8 mouse cellular contexts compared by ENCODE assay signal in genomic region chr1:58423371-58424248, GRCm38 (mm10). TPM values are rescaled to one million over a fixed set of nuclear protein-coding genes. Genes with fewer than 3 reads are reported as not detected.
DNase-seq lines count a peak whose midpoint lies in the region; ATAC-seq and TF ChIP-seq lines count a peak whose summit lies in the region.

Clk1 (minus strand) TSS chr1:58424066.

- under 1% methylated on average over 79 of the region's 79 CpGs for WGBS in kidney, embryonic 15.5 days

- peak within 1 kb of the TSS; percentile 99 for H3K9ac ChIP-seq in kidney, embryonic 15.5 days

- TF ChIP-seq POLR2A in bone marrow macrophage, adult 2 months (IDR thresholded peaks at IDR 0.05; ENCODE audit: borderline replicate concordance, low read depth, low read length), result peak; percentile 76; the same call in 1 of the 2 replicates
- TF ChIP-seq POLR2A in embryonic fibroblast, embryonic 13.5 days (IDR thresholded peaks at IDR 0.05; ENCODE audit: low read depth, low read length), result peak; percentile 100

- no peaks in the 10 kb centered on the region for H3K27me3 ChIP-seq in kidney, embryonic 15.5 days

- peak; percentile 95 for DNase-seq in A20 (ENCODE audit: low read depth, low spot score)
- peak; percentile 98 to 99 for DNase-seq in heart, adult 9 months (ENCODE audit: low spot score in 2 of 2)
- peak; percentile 97 for DNase-seq in liver
- peak; percentile 98 to 99 for DNase-seq in spleen, postnatal 4 days (ENCODE audit: low spot score in 2 of 2)

- peak; percentile 97 for ATAC-seq in kidney, embryonic 15.5 days (replicated peaks; ENCODE audit: low FRiP score)
- ATAC-seq in monocyte, adult 5-6 weeks (replicated peaks; ENCODE audit: insufficient number of reproducible peaks, low FRiP score, low TSS enrichment, poor library complexity, severe bottlenecking), result peak; percentile 87

- H3K9me3 ChIP-seq in kidney, embryonic 15.5 days (replicated peaks), result no peaks in the 10 kb centered on the region

- peak within 1 kb of the TSS; percentile 72 for H3K4me2 ChIP-seq in kidney, embryonic 15.5 days

- H3K4me1 ChIP-seq in bone marrow macrophage, adult 2 months (ENCODE audit: control insufficient read depth, insufficient read depth, low read length), result peaks cover 3% of the 10 kb centered on the region
- H3K4me1 ChIP-seq in embryonic fibroblast, embryonic 13.5 days (ENCODE audit: control insufficient read depth, insufficient read depth, low read length), result no peaks in the 10 kb centered on the region
- H3K4me1 ChIP-seq in kidney, embryonic 15.5 days, result peaks cover 26% of the 10 kb centered on the region

- TF ChIP-seq CTCF in bone marrow macrophage, adult 2 months (IDR thresholded peaks at IDR 0.05; ENCODE audit: low read depth, low read length), result no peak
- no peak for TF ChIP-seq CTCF in embryonic fibroblast, embryonic 13.5 days (IDR thresholded peaks at IDR 0.05; ENCODE audit: borderline replicate concordance, insufficient read depth, low read length)

- peaks cover 26% of the 10 kb centered on the region for H3K36me3 ChIP-seq in kidney, embryonic 15.5 days

- H3K4me3 ChIP-seq in bone marrow macrophage, adult 2 months (ENCODE audit: insufficient read depth, low read length), result peak within 1 kb of the TSS; percentile 94
- peak within 1 kb of the TSS; percentile 97 for H3K4me3 ChIP-seq in embryonic fibroblast, embryonic 13.5 days (ENCODE audit: insufficient read depth, low read length)
- H3K4me3 ChIP-seq in kidney, embryonic 15.5 days (replicated peaks), result peak within 1 kb of the TSS; percentile 89

- peak within 1 kb of the TSS; percentile 87 for H3K27ac ChIP-seq in bone marrow macrophage, adult 2 months (ENCODE audit: insufficient read depth, low read depth, low read length)
- H3K27ac ChIP-seq in embryonic fibroblast, embryonic 13.5 days (ENCODE audit: insufficient read depth, low read length), result peak within 1 kb of the TSS; percentile 95
- H3K27ac ChIP-seq in kidney, embryonic 15.5 days, result peak within 1 kb of the TSS; percentile 98

RNA-seq across cellular contexts. Expression of gene Clk1, which starts in this region (rescaled TPM):
- 270 and 287 TPM in 2 replicates for polyA plus RNA-seq in bone marrow macrophage, adult 2 months (2012; ENCODE audit: insufficient read depth, insufficient read length, missing spikeins)
- 118 and 153 TPM in 2 replicates for polyA plus RNA-seq in embryonic fibroblast, embryonic 13.5 days (2011; ENCODE audit: insufficient read length, low read depth, missing spikeins)
- 185 and 199 TPM in 2 replicates for polyA plus RNA-seq in kidney, embryonic 15.5 days (2015; fragmentation: Nextera tagmentation; extraction: Ambion mirVana)
- 1,281 to 1,683 TPM (median 1,335 TPM) in 3 replicates for total RNA-seq in monocyte, adult 5-6 weeks (2017)

Comparison
In these comparisons a context has a peak if more than half of its experiments do, and no peak if none do; other contexts are left out.
1. Peak in every context shown above with its lines: DNase-seq, ATAC-seq, H3K4me3 ChIP-seq and H3K27ac ChIP-seq.